Mouse (Mus musculus): Measurements from ENCODE around the gene Vmn2r72. TPM values are rescaled to one million over a fixed set of nuclear protein-coding genes. Genes with fewer than 3 reads are reported as not detected.

The Vmn2r72 gene
- not detected for total RNA-seq (2021)

GRCm38 (mm10) chr7:85754997-85755396, at the start of gene Vmn2r72:
Vmn2r72 (minus strand) TSS chr7:85755097.
- intact Hi-C loops (cut with DNase I) = no loop called here
- no peak for DNase-seq (ENCODE audit: low spot score in 2 of 2)

Other genes starting within 250 kb of the Vmn2r72 start
- not detected for gene Vmn2r71, start 192.0 kb downstream of the Vmn2r72 start, total RNA-seq (2021)
- not detected for gene Vmn2r70, start 185.9 kb downstream of the Vmn2r72 start, total RNA-seq (2021)
- gene Vmn2r73, start 121.2 kb upstream of the Vmn2r72 start, total RNA-seq (2021) = not detected
- not detected for gene Vmn2r74, start 206.5 kb upstream of the Vmn2r72 start, total RNA-seq (2021)